Mouse (Mus musculus): ENCODE measurements at regions not wholly inside any gene's neighbourhood (a gene's known extent, or its start where the extent isn't known, plus 50 kb on each side); places are given as distances from the start of the nearest gene placed in this dataset.

GRCm38 (mm10) chr13:26088727-26089126 is 681.2 kb downstream of the Hdgfl1 start:
- Histone ChIP-seq H3K27me3 (replicated peaks; ENCODE audit: control insufficient read depth, insufficient read depth, low read length) (no peaks in the 10 kb centered on the region), H3K27ac (ENCODE audit: low read length) (no peak overlapping the region), H3K4me2 (ENCODE audit: low read depth, low read length) (no peak overlapping the region), H3K4me3 (ENCODE audit: low read length) (no peak overlapping the region), H3K36me3 (ENCODE audit: control insufficient read depth, insufficient read depth, low read length) (no peaks in the 10 kb centered on the region), H3K9me3 (ENCODE audit: control insufficient read depth, low read length) (no peaks in the 10 kb centered on the region), H3K9ac (ENCODE audit: low read depth, low read length) (no peak overlapping the region), H3K4me1 (ENCODE audit: control insufficient read depth, insufficient read depth, low read length) (no peaks in the 10 kb centered on the region)
- ATAC-seq: no peak
- WGBS: 80% methylated on average over 3 of the region's 3 CpGs

- H3K4me1 ChIP-seq (ENCODE audit: control insufficient read depth, insufficient read depth, low read length): no peaks in the 10 kb centered on the region
- no peaks in the 10 kb centered on the region for H3K27me3 ChIP-seq (replicated peaks; ENCODE audit: control insufficient read depth, insufficient read depth, low read length)
- no peak overlapping the region for H3K9ac ChIP-seq (ENCODE audit: low read depth, low read length)
- no peak overlapping the region for H3K27ac ChIP-seq (ENCODE audit: low read length)
- ATAC-seq: no peak
- H3K36me3 ChIP-seq (ENCODE audit: control insufficient read depth, insufficient read depth, low read length): no peaks in the 10 kb centered on the region
- no peaks in the 10 kb centered on the region for H3K9me3 ChIP-seq (ENCODE audit: control insufficient read depth, low read length)
- H3K4me2 ChIP-seq (ENCODE audit: low read depth, low read length): no peak overlapping the region
- WGBS: 84% methylated on average over 2 of the region's 2 CpGs
- H3K4me3 ChIP-seq (ENCODE audit: low read length): no peak overlapping the region
Observed at GRCm38 (mm10) chr13:26080814-26081213, 689.2 kb downstream of the Hdgfl1 start.

- WGBS: 49% methylated on average over 4 of the region's 4 CpGs
- Histone ChIP-seq H3K4me2 (ENCODE audit: low read depth, low read length) (no peak overlapping the region), H3K9ac (ENCODE audit: low read depth, low read length) (no peak overlapping the region), H3K27ac (ENCODE audit: low read length) (no peak overlapping the region), H3K4me3 (ENCODE audit: low read length) (no peak overlapping the region), H3K27me3 (replicated peaks; ENCODE audit: control insufficient read depth, insufficient read depth, low read length) (no peaks in the 10 kb centered on the region), H3K36me3 (ENCODE audit: control insufficient read depth, insufficient read depth, low read length) (no peaks in the 10 kb centered on the region), H3K9me3 (ENCODE audit: control insufficient read depth, low read length) (no peaks in the 10 kb centered on the region), H3K4me1 (ENCODE audit: control insufficient read depth, insufficient read depth, low read length) (no peaks in the 10 kb centered on the region)
- no peak for ATAC-seq
Observed at GRCm38 (mm10) chr13:26080302-26080701, 689.7 kb downstream of the Hdgfl1 start.

GRCm38 (mm10) chr13:26079362-26079761 is 690.6 kb downstream of the Hdgfl1 start:
- H3K4me3 ChIP-seq (ENCODE audit: low read length): no peak overlapping the region
- H3K4me1 ChIP-seq (ENCODE audit: control insufficient read depth, insufficient read depth, low read length): no peaks in the 10 kb centered on the region
- no peak overlapping the region for H3K9ac ChIP-seq (ENCODE audit: low read depth, low read length)
- H3K36me3 ChIP-seq (ENCODE audit: control insufficient read depth, insufficient read depth, low read length): no peaks in the 10 kb centered on the region
- no peaks in the 10 kb centered on the region for H3K27me3 ChIP-seq (replicated peaks; ENCODE audit: control insufficient read depth, insufficient read depth, low read length)
- ATAC-seq: no peak
- no peaks in the 10 kb centered on the region for H3K9me3 ChIP-seq (ENCODE audit: control insufficient read depth, low read length)
- no peak overlapping the region for H3K27ac ChIP-seq (ENCODE audit: low read length)
- 77% methylated on average over 1 of the region's 1 CpGs for WGBS
- H3K4me2 ChIP-seq (ENCODE audit: low read depth, low read length): no peak overlapping the region

- H3K9me3 ChIP-seq (ENCODE audit: control insufficient read depth, low read length): no peaks in the 10 kb centered on the region
- no peak overlapping the region for H3K4me2 ChIP-seq (ENCODE audit: low read depth, low read length)
- ATAC-seq: no peak
- 28% methylated on average over 2 of the region's 2 CpGs for WGBS
- no peaks in the 10 kb centered on the region for H3K27me3 ChIP-seq (replicated peaks; ENCODE audit: control insufficient read depth, insufficient read depth, low read length)
- no peaks in the 10 kb centered on the region for H3K4me1 ChIP-seq (ENCODE audit: control insufficient read depth, insufficient read depth, low read length)
- no peak overlapping the region for H3K9ac ChIP-seq (ENCODE audit: low read depth, low read length)
- no peak overlapping the region for H3K4me3 ChIP-seq (ENCODE audit: low read length)
- no peaks in the 10 kb centered on the region for H3K36me3 ChIP-seq (ENCODE audit: control insufficient read depth, insufficient read depth, low read length)
- H3K27ac ChIP-seq (ENCODE audit: low read length): no peak overlapping the region
Observed at GRCm38 (mm10) chr13:26061322-26061721, 708.6 kb downstream of the Hdgfl1 start.

- Histone ChIP-seq H3K9me3 (ENCODE audit: control insufficient read depth, low read length) (no peaks in the 10 kb centered on the region), H3K36me3 (ENCODE audit: control insufficient read depth, insufficient read depth, low read length) (no peaks in the 10 kb centered on the region), H3K4me3 (ENCODE audit: low read length) (no peak overlapping the region), H3K4me1 (ENCODE audit: control insufficient read depth, insufficient read depth, low read length) (no peaks in the 10 kb centered on the region), H3K27ac (ENCODE audit: low read length) (no peak overlapping the region), H3K27me3 (replicated peaks; ENCODE audit: control insufficient read depth, insufficient read depth, low read length) (no peaks in the 10 kb centered on the region), H3K9ac (ENCODE audit: low read depth, low read length) (no peak overlapping the region), H3K4me2 (ENCODE audit: low read depth, low read length) (no peak overlapping the region)
- ATAC-seq: no peak
Observed at GRCm38 (mm10) chr13:26037699-26038098, 732.3 kb downstream of the Hdgfl1 start.

GRCm38 (mm10) chr13:26026386-26026785 is 743.6 kb downstream of the Hdgfl1 start:
- H3K4me2 ChIP-seq (ENCODE audit: low read depth, low read length): no peak overlapping the region
- no peak overlapping the region for H3K9ac ChIP-seq (ENCODE audit: low read depth, low read length)
- no peak overlapping the region for H3K27ac ChIP-seq (ENCODE audit: low read length)
- H3K4me1 ChIP-seq (ENCODE audit: control insufficient read depth, insufficient read depth, low read length): no peaks in the 10 kb centered on the region
- no peaks in the 10 kb centered on the region for H3K9me3 ChIP-seq (ENCODE audit: control insufficient read depth, low read length)
- no peak overlapping the region for H3K4me3 ChIP-seq (ENCODE audit: low read length)
- no peaks in the 10 kb centered on the region for H3K36me3 ChIP-seq (ENCODE audit: control insufficient read depth, insufficient read depth, low read length)
- H3K27me3 ChIP-seq (replicated peaks; ENCODE audit: control insufficient read depth, insufficient read depth, low read length): no peaks in the 10 kb centered on the region
- no peak for ATAC-seq
- 46% methylated on average over 3 of the region's 3 CpGs for WGBS

- H3K4me1 ChIP-seq (ENCODE audit: control insufficient read depth, insufficient read depth, low read length): no peaks in the 10 kb centered on the region
- H3K27ac ChIP-seq (ENCODE audit: low read length): no peak overlapping the region
- H3K9me3 ChIP-seq (ENCODE audit: control insufficient read depth, low read length): no peaks in the 10 kb centered on the region
- no peak overlapping the region for H3K4me2 ChIP-seq (ENCODE audit: low read depth, low read length)
- no peaks in the 10 kb centered on the region for H3K36me3 ChIP-seq (ENCODE audit: control insufficient read depth, insufficient read depth, low read length)
- ATAC-seq: no peak
- H3K9ac ChIP-seq (ENCODE audit: low read depth, low read length): no peak overlapping the region
- no peak overlapping the region for H3K4me3 ChIP-seq (ENCODE audit: low read length)
- H3K27me3 ChIP-seq (replicated peaks; ENCODE audit: control insufficient read depth, insufficient read depth, low read length): no peaks in the 10 kb centered on the region
Observed at GRCm38 (mm10) chr13:26024696-26025095, 745.3 kb downstream of the Hdgfl1 start.

GRCm38 (mm10) chr13:26020491-26020890 is 749.5 kb downstream of the Hdgfl1 start:
- H3K27me3 ChIP-seq (replicated peaks; ENCODE audit: control insufficient read depth, insufficient read depth, low read length): no peaks in the 10 kb centered on the region
- ATAC-seq: no peak
- H3K9ac ChIP-seq (ENCODE audit: low read depth, low read length): no peak overlapping the region
- no peaks in the 10 kb centered on the region for H3K9me3 ChIP-seq (ENCODE audit: control insufficient read depth, low read length)
- H3K4me2 ChIP-seq (ENCODE audit: low read depth, low read length): no peak overlapping the region
- WGBS: 82% methylated on average over 2 of the region's 2 CpGs
- no peaks in the 10 kb centered on the region for H3K4me1 ChIP-seq (ENCODE audit: control insufficient read depth, insufficient read depth, low read length)
- no peak overlapping the region for H3K4me3 ChIP-seq (ENCODE audit: low read length)
- H3K36me3 ChIP-seq (ENCODE audit: control insufficient read depth, insufficient read depth, low read length): no peaks in the 10 kb centered on the region
- H3K27ac ChIP-seq (ENCODE audit: low read length): no peak overlapping the region

GRCm38 (mm10) chr13:26009131-26009530 is 738.8 kb upstream of the Nrsn1 start:
- ATAC-seq: no peak
- Histone ChIP-seq H3K9me3 (ENCODE audit: control insufficient read depth, low read length) (no peaks in the 10 kb centered on the region), H3K36me3 (ENCODE audit: control insufficient read depth, insufficient read depth, low read length) (no peaks in the 10 kb centered on the region), H3K9ac (ENCODE audit: low read depth, low read length) (no peak overlapping the region), H3K27ac (ENCODE audit: low read length) (no peak overlapping the region), H3K4me3 (ENCODE audit: low read length) (no peak overlapping the region), H3K4me2 (ENCODE audit: low read depth, low read length) (no peak overlapping the region), H3K4me1 (ENCODE audit: control insufficient read depth, insufficient read depth, low read length) (no peaks in the 10 kb centered on the region), H3K27me3 (replicated peaks; ENCODE audit: control insufficient read depth, insufficient read depth, low read length) (no peaks in the 10 kb centered on the region)
- WGBS: 89% methylated on average over 1 of the region's 1 CpGs
